Mouse (Mus musculus): ENCODE results near the gene Snx21.

Snx21 gene

GRCm38 (mm10) chr2:164823969-164824368 lies 38.3 kb downstream of the Snx21 start:
- no peak for DNase-seq (ENCODE audit: low read depth in 1 of 2, low spot score in 2 of 2)

- DNase-seq (ENCODE audit: low read depth in 1 of 2, low spot score in 2 of 2), result no peak
Measured at GRCm38 (mm10) chr2:164825521-164825920, 39.9 kb downstream of the Snx21 start.

- no peak for DNase-seq (ENCODE audit: low read depth in 1 of 2, low spot score in 2 of 2)
Measured at GRCm38 (mm10) chr2:164827146-164827850, 41.7 kb downstream of the Snx21 start.

GRCm38 (mm10) chr2:164828437-164828836 lies 42.8 kb downstream of the Snx21 start, which contains the start of gene Spata25:
Gene Spata25 (minus strand): TSS chr2:164828537.
- DNase-seq (ENCODE audit: low read depth in 1 of 2, low spot score in 2 of 2), result no peak

- DNase-seq (ENCODE audit: low read depth in 1 of 2, low spot score in 2 of 2), result no peak
Measured at GRCm38 (mm10) chr2:164829090-164829489, 43.5 kb downstream of the Snx21 start.

- DNase-seq (ENCODE audit: low read depth in 1 of 2, low spot score in 2 of 2), result no peak
Measured at GRCm38 (mm10) chr2:164831029-164831428, 45.4 kb downstream of the Snx21 start.

GRCm38 (mm10) chr2:164832032-164832747 lies 46.6 kb downstream of the Snx21 start:
- no peak for DNase-seq (ENCODE audit: low read depth in 1 of 2, low spot score in 2 of 2)

- peak; percentile 45 to 67 for DNase-seq (ENCODE audit: low read depth in 1 of 2, low spot score in 2 of 2)
Measured at GRCm38 (mm10) chr2:164832748-164833301, 47.2 kb downstream of the Snx21 start, which contains the start of gene Ctsa. Gene Ctsa (plus strand): TSS chr2:164832873.

- peak; percentile 48 to 76 for DNase-seq (ENCODE audit: low read depth in 1 of 2, low spot score in 2 of 2)
Measured at GRCm38 (mm10) chr2:164833314-164833959, 47.8 kb downstream of the Snx21 start, which contains the start of gene Neurl2. Gene Neurl2 (minus strand): TSS chr2:164833456.

- DNase-seq (ENCODE audit: low read depth in 1 of 2, low spot score in 2 of 2), result no peak
Measured at GRCm38 (mm10) chr2:164834531-164834930, 48.9 kb downstream of the Snx21 start.

- DNase-seq (ENCODE audit: low read depth in 1 of 2, low spot score in 2 of 2), result no peak
Measured at GRCm38 (mm10) chr2:164835164-164835563, 49.5 kb downstream of the Snx21 start.

All from monocyte, adult 2 months (primary cell).